Mouse (Mus musculus): ENCODE measurements around the gene Ccdc97. TPM values are rescaled to one million over a fixed set of nuclear protein-coding genes. Genes with fewer than 3 reads are reported as not detected.

Ccdc97 gene
- polyA plus RNA-seq, 1 experiment from 2014 or later = 23.4 TPM

DNA sequence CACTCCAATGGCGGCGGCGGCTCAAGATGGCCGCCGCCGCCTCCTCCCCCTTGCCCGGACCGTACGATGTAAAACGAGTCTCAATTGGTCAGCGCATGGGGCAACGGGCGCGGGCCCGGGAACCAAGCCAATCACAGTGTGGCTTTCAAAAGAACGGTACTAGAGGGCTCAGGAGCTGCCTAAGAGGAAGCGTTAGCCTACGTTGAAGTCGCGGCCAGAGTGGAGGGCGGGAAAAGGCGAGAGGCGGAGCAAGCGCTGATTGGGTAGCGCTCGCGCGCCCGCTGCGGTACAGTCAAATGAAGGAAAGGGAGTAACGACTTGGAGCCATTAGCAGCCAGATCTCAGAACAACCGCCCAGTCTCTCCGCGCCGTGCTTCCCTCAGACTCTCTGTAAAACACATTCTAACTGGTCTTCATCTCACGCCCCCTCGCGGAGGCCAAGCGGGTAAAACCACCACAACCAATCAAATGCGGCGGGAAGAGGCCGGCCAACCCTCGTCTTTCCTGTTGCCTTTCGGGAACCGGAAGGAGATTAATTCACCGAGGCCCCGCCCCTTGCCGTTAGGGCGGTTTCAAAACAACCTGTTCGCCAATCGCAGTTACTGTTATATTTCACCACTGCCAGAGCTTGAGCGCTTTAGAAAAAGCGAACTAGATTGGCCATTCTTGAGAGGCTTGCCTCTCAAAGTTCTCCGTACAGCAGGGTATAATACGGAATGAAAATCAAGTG, 36.0 kb upstream of the Ccdc97 start, which contains the start of gene Hnrnpul1:
Gene Hnrnpul1, minus strand, starts transcription at position 20 of the 730 bp plus-strand sequence.
- Histone ChIP-seq H3K4me1 (ENCODE audit: control insufficient read depth in 2 of 2, insufficient read depth in 2 of 2, low read length in 2 of 2) (peaks cover 4 to 23% of the 10 kb centered on the region in 2 experiments; a peak in 3 of 4 replicates), H3K9ac (ENCODE audit: low read length) (peak within 1 kb of the TSS; percentile 98), H3K36me3 (ENCODE audit: control insufficient read depth, insufficient read depth, low read length) (peaks cover 31% of the 10 kb centered on the region), H3K4me3 (ENCODE audit: control insufficient read depth in 1 of 2, insufficient read depth in 1 of 2, low read depth in 1 of 2, low read length in 2 of 2) (peak within 1 kb of the TSS; percentile 89 to 93), H3K9me3 (ENCODE audit: control insufficient read depth, low read length) (no peaks in the 10 kb centered on the region), H3K4me2 (ENCODE audit: low read length) (peak within 1 kb of the TSS; percentile 98), H3K27me3 (ENCODE audit: control insufficient read depth, insufficient read depth, low read length) (no peaks in the 10 kb centered on the region), H3K27ac (replicated peaks in 1 of 2; ENCODE audit: control insufficient read depth in 1 of 2, insufficient read depth in 1 of 2, low read depth in 2 of 2, low read length in 2 of 2) (peak within 1 kb of the TSS; percentile 96 to 97)
- under 1% methylated on average over 55 of the region's 55 CpGs for WGBS
- peak; percentile 91 for ATAC-seq (ENCODE audit: insufficient number of reproducible peaks, insufficient read depth, low FRiP score, low read depth)

DNA sequence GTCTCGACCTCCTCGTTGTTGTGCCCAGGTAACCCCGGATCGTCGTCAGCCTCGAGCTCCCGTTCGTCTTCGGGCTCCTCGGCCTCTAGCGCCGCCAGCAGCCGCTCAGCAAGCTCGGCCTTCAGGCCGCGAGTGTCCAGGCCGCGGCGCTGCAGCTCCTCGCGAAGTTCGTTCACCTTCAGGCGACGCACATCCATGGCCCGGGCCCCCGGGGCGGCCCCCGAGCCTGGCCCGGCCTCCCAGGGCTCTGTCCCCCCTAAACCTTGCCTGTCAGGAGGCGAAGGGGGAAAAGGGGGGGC, 35.5 kb upstream of the Ccdc97 start:
- Histone ChIP-seq H3K27me3 (ENCODE audit: control insufficient read depth, insufficient read depth, low read length) (no peaks in the 10 kb centered on the region), H3K9me3 (ENCODE audit: control insufficient read depth, low read length) (no peaks in the 10 kb centered on the region), H3K4me1 (ENCODE audit: control insufficient read depth in 2 of 2, insufficient read depth in 2 of 2, low read length in 2 of 2) (peaks cover 4 to 23% of the 10 kb centered on the region in 2 experiments; a peak in 3 of 4 replicates), H3K4me2 (ENCODE audit: low read length) (peak overlapping the region; percentile 98), H3K4me3 (ENCODE audit: control insufficient read depth in 1 of 2, insufficient read depth in 1 of 2, low read depth in 1 of 2, low read length in 2 of 2) (peak overlapping the region; percentile 89 to 93), H3K36me3 (ENCODE audit: control insufficient read depth, insufficient read depth, low read length) (peaks cover 36% of the 10 kb centered on the region), H3K9ac (ENCODE audit: low read length) (peak overlapping the region; percentile 98), H3K27ac (replicated peaks in 1 of 2; ENCODE audit: control insufficient read depth in 1 of 2, insufficient read depth in 1 of 2, low read depth in 2 of 2, low read length in 2 of 2) (peak overlapping the region; percentile 96 to 97)
- WGBS = 0% methylated on average over 30 of the region's 30 CpGs
- no peak for ATAC-seq (ENCODE audit: insufficient number of reproducible peaks, insufficient read depth, low FRiP score, low read depth)

DNA sequence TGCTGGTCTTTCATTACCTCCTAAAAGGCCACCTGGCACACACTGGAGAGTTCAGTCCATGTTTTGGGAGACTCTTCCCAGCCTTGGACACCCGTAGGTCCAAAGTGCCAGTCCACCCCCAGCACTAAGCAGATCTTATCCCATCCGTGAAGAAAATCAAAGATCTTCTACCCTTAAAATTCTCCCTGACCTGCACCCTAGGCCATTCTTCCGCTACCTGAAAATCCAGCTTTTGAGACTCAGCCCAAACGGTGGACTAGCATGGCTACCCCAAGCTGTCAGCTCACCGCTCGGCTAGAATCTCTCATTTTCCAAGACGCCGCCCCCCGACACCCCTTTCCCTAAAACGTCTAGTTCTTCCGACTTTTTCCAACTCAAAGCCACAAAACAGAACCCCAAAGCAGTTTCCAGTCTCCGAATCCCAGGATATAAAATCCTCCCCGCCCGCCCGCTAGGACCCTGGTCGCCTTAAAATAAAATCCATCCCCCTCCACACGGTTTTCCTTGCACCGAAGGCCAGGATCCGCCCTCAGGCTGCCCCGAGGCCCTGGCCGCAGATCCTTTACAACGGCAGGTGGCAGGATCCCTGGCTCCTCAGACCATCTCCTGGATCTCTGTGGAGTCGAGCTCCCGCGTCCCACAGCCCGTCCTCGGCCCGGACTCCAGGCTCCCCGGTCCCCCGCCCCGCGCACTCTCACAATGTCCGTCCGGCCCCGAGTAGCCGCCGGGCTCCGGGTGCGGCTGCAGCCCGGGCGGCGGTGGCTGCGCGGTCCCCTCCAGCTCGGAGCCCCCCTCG, 35.0 kb upstream of the Ccdc97 start:
- Histone ChIP-seq H3K4me1 (ENCODE audit: control insufficient read depth in 2 of 2, insufficient read depth in 2 of 2, low read length in 2 of 2) (peaks cover 4 to 23% of the 10 kb centered on the region in 2 experiments; a peak in 3 of 4 replicates), H3K27me3 (ENCODE audit: control insufficient read depth, insufficient read depth, low read length) (no peaks in the 10 kb centered on the region), H3K9me3 (ENCODE audit: control insufficient read depth, low read length) (no peaks in the 10 kb centered on the region), H3K4me2 (ENCODE audit: low read length) (peak overlapping the region; percentile 98), H3K4me3 (ENCODE audit: control insufficient read depth in 1 of 2, insufficient read depth in 1 of 2, low read depth in 1 of 2, low read length in 2 of 2) (peak overlapping the region; percentile 89 to 93), H3K27ac (replicated peaks in 1 of 2; ENCODE audit: control insufficient read depth in 1 of 2, insufficient read depth in 1 of 2, low read depth in 2 of 2, low read length in 2 of 2) (peak overlapping the region; percentile 96 to 97), H3K36me3 (ENCODE audit: control insufficient read depth, insufficient read depth, low read length) (peaks cover 41% of the 10 kb centered on the region), H3K9ac (ENCODE audit: low read length) (peak overlapping the region; percentile 98)
- ATAC-seq (ENCODE audit: insufficient number of reproducible peaks, insufficient read depth, low FRiP score, low read depth) = peak; percentile 10; the same call in 1 of the 2 replicates
- under 1% methylated on average over 45 of the region's 46 CpGs for WGBS

DNA sequence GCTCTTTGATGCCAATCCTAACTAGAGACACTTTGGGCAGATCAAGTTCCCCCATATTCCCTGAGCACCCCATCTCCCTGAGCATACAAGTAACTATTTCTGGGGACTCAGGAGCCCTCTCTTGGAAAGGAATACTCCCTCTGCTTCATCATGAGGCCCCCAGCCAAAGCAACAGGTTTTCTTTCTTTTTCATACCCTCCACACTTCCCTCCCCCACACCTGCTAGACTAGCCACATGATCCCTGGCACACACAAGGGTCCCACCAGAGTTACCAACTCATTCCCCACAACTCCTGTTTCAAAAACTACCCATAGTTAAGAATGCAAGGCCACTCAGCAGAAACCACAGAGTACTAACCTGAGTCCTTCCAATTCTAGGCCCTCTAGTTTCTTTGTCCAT, 34.2 kb upstream of the Ccdc97 start:
- H3K27ac ChIP-seq (replicated peaks in 1 of 2; ENCODE audit: control insufficient read depth in 1 of 2, insufficient read depth in 1 of 2, low read depth in 2 of 2, low read length in 2 of 2) = peak overlapping the region in 1 of 2 experiments; percentile 96; a peak in 1 of 4 replicates
- H3K4me2 ChIP-seq (ENCODE audit: low read length) = peak overlapping the region; percentile 98
- no peaks in the 10 kb centered on the region for H3K27me3 ChIP-seq (ENCODE audit: control insufficient read depth, insufficient read depth, low read length)
- peak overlapping the region; percentile 89 to 93; a peak in 3 of 4 replicates for H3K4me3 ChIP-seq (ENCODE audit: control insufficient read depth in 1 of 2, insufficient read depth in 1 of 2, low read depth in 1 of 2, low read length in 2 of 2)
- no peak for ATAC-seq (ENCODE audit: insufficient number of reproducible peaks, insufficient read depth, low FRiP score, low read depth)
- peak overlapping the region; percentile 98 for H3K9ac ChIP-seq (ENCODE audit: low read length)
- peaks cover 44% of the 10 kb centered on the region for H3K36me3 ChIP-seq (ENCODE audit: control insufficient read depth, insufficient read depth, low read length)
- H3K4me1 ChIP-seq (ENCODE audit: control insufficient read depth in 2 of 2, insufficient read depth in 2 of 2, low read length in 2 of 2) = peaks cover 4 to 23% of the 10 kb centered on the region in 2 experiments; a peak in 3 of 4 replicates
- H3K9me3 ChIP-seq (ENCODE audit: control insufficient read depth, low read length) = no peaks in the 10 kb centered on the region

DNA sequence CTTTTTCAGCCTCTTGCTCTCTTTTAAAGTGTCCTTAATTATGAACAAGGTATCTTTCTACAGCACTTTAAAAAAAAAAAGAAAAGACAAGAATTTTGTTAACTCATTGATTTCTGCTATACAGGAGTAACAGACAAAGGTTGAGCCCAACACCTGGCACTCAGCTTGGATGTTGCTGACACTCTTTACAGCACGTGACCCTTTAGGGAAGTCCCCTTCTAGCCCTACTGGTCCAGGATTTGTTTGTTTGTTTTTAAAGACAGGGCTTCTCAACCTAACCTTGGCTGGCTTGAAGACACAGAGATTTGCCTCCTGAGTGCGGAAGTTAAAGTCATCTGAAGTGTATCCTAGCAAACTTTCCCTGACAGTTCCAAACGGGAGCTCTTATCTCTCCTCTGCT, 28.0 kb upstream of the Ccdc97 start:
- Histone ChIP-seq H3K9me3 (ENCODE audit: control insufficient read depth, low read length) (no peaks in the 10 kb centered on the region), H3K4me2 (ENCODE audit: low read length) (no peak overlapping the region), H3K4me1 (ENCODE audit: control insufficient read depth in 2 of 2, insufficient read depth in 2 of 2, low read length in 2 of 2) (peaks cover 0 to 5% of the 10 kb centered on the region in 2 experiments; a peak in 2 of 4 replicates), H3K27ac (replicated peaks in 1 of 2; ENCODE audit: control insufficient read depth in 1 of 2, insufficient read depth in 1 of 2, low read depth in 2 of 2, low read length in 2 of 2) (no peak overlapping the region), H3K4me3 (ENCODE audit: control insufficient read depth in 1 of 2, insufficient read depth in 1 of 2, low read depth in 1 of 2, low read length in 2 of 2) (no peak overlapping the region), H3K9ac (ENCODE audit: low read length) (no peak overlapping the region), H3K27me3 (ENCODE audit: control insufficient read depth, insufficient read depth, low read length) (no peaks in the 10 kb centered on the region), H3K36me3 (ENCODE audit: control insufficient read depth, insufficient read depth, low read length) (peaks cover 100% of the 10 kb centered on the region)
- WGBS = 45% methylated on average over 3 of the region's 3 CpGs
- ATAC-seq (ENCODE audit: insufficient number of reproducible peaks, insufficient read depth, low FRiP score, low read depth) = no peak

DNA sequence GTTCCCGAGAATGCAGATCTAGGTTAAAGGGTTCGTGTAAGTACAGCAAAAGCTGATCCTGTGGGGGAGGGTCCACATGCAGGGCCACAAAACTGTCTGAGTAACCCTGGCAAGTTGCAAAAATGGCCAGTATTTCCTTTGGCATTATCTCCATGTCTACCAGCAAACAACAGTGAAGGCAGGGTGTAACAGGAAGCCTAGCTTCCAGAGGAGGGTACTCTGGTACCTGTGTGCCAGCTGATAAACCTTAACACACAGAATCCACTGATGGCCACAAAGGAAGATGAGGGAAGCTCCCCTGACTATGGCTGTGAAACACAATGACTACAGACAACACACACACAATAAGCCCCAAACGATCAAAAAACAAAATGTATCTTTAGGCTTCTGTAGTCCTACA, 19.4 kb upstream of the Ccdc97 start:
- Histone ChIP-seq H3K4me3 (ENCODE audit: control insufficient read depth in 1 of 2, insufficient read depth in 1 of 2, low read depth in 1 of 2, low read length in 2 of 2) (no peak overlapping the region), H3K27ac (replicated peaks in 1 of 2; ENCODE audit: control insufficient read depth in 1 of 2, insufficient read depth in 1 of 2, low read depth in 2 of 2, low read length in 2 of 2) (no peak overlapping the region), H3K27me3 (ENCODE audit: control insufficient read depth, insufficient read depth, low read length) (no peaks in the 10 kb centered on the region), H3K9ac (ENCODE audit: low read length) (no peak overlapping the region), H3K36me3 (ENCODE audit: control insufficient read depth, insufficient read depth, low read length) (peaks cover 100% of the 10 kb centered on the region), H3K9me3 (ENCODE audit: control insufficient read depth, low read length) (no peaks in the 10 kb centered on the region), H3K4me1 (ENCODE audit: control insufficient read depth in 2 of 2, insufficient read depth in 2 of 2, low read length in 2 of 2) (no peaks in the 10 kb centered on the region), H3K4me2 (ENCODE audit: low read length) (no peak overlapping the region)
- WGBS = 96% methylated on average over 3 of the region's 3 CpGs
- ATAC-seq (ENCODE audit: insufficient number of reproducible peaks, insufficient read depth, low FRiP score, low read depth) = no peak

DNA sequence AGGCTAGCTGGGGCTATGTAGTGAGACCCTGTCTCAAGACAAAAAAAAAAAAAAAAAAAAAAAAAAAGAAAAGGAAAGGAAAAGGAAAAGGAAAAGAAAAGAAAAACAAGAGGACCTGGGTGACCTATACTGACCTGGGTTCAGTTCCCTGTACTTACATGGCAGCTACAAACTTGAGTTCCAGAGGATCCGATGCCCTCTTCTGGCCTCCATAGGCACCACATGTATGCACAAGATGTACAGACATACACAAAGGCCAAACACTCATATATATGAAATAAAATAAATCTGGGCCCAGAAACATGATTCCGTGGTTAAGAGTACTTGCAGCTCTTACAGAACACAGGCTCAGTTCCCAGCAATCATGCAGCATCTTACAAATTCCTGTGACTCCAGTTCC, 18.0 kb upstream of the Ccdc97 start:
- peaks cover 100% of the 10 kb centered on the region for H3K36me3 ChIP-seq (ENCODE audit: control insufficient read depth, insufficient read depth, low read length)
- H3K27me3 ChIP-seq (ENCODE audit: control insufficient read depth, insufficient read depth, low read length) = no peaks in the 10 kb centered on the region
- no peak overlapping the region for H3K27ac ChIP-seq (replicated peaks in 1 of 2; ENCODE audit: control insufficient read depth in 1 of 2, insufficient read depth in 1 of 2, low read depth in 2 of 2, low read length in 2 of 2)
- no peak overlapping the region for H3K4me3 ChIP-seq (ENCODE audit: control insufficient read depth in 1 of 2, insufficient read depth in 1 of 2, low read depth in 1 of 2, low read length in 2 of 2)
- H3K4me1 ChIP-seq (ENCODE audit: control insufficient read depth in 2 of 2, insufficient read depth in 2 of 2, low read length in 2 of 2) = no peaks in the 10 kb centered on the region
- H3K4me2 ChIP-seq (ENCODE audit: low read length) = no peak overlapping the region
- no peaks in the 10 kb centered on the region for H3K9me3 ChIP-seq (ENCODE audit: control insufficient read depth, low read length)
- 98% methylated on average over 2 of the region's 2 CpGs for WGBS
- no peak for ATAC-seq (ENCODE audit: insufficient number of reproducible peaks, insufficient read depth, low FRiP score, low read depth)
- no peak overlapping the region for H3K9ac ChIP-seq (ENCODE audit: low read length)

All from heart, embryonic 14.5 days (tissue).